Mouse (Mus musculus): Measurements from ENCODE around the gene Fxyd1.

DNA sequence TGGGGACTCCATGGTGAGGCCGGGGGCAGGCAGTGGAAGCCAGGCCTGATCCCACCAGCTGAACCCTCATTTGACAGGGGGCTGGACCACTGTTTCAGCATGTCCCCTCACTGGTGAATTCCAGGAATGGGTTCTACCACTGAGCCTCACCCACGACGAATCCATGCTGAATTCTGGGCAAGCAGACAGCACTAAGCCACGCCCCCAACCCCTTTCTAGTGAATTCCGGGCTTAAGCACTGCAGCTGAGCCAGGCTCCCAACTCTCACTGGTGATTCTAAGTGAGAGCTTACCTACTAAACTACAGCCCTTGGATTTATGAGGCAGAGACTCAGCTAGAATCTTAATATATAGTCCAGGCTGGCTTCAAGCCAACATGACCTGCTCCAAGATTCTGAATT is 10.8 kb upstream of the Fxyd1 start:
- TF ChIP-seq CTCF (IDR thresholded peaks at IDR 0.05; ENCODE audit: insufficient read depth, low read depth, low read length) (no peak), POLR2A (IDR thresholded peaks at IDR 0.05; ENCODE audit: insufficient read depth, low read depth, low read length) (no peak)
